Mouse (Mus musculus): ENCODE results near the gene Dnajb6. TPM values are rescaled to one million over a fixed set of nuclear protein-coding genes. Genes with fewer than 3 reads are reported as not detected.

Gene Dnajb6
- 125 and 132 TPM in 2 replicates for polyA plus RNA-seq (2015; fragmentation: Nextera tagmentation; extraction: Ambion mirVana)

- H3K4me1 ChIP-seq (ENCODE audit: insufficient read depth, low read length): peaks cover 29% of the 10 kb centered on the region
- no peaks in the 10 kb centered on the region for H3K27me3 ChIP-seq (ENCODE audit: insufficient read depth, low read length)
- peak; percentile 96 for ATAC-seq (ENCODE audit: low FRiP score, low TSS enrichment)
- peak within 1 kb of the TSS; percentile 98 for H3K4me3 ChIP-seq (ENCODE audit: low read length)
- under 1% methylated on average over 46 of the region's 46 CpGs for WGBS
- no peaks in the 10 kb centered on the region for H3K9me3 ChIP-seq (ENCODE audit: low read length)
- H3K4me2 ChIP-seq (replicated peaks; ENCODE audit: low read depth, low read length): peak within 1 kb of the TSS; percentile 79
- H3K36me3 ChIP-seq (ENCODE audit: insufficient read depth, low read length): no peaks in the 10 kb centered on the region
- H3K9ac ChIP-seq (replicated peaks; ENCODE audit: low read length): peak within 1 kb of the TSS; percentile 96
- H3K27ac ChIP-seq (ENCODE audit: low read length): peak within 1 kb of the TSS; percentile 97
These were observed at the start of gene Dnajb6, which contains the start of gene Gm5129 for GRCm38 (mm10) chr5:29735557-29736061. Dnajb6 (plus strand) TSS chr5:29735688. Gm5129 (minus strand) TSS chr5:29735936.

- no peaks in the 10 kb centered on the region for H3K9me3 ChIP-seq (ENCODE audit: low read length)
- no peaks in the 10 kb centered on the region for H3K4me1 ChIP-seq (ENCODE audit: insufficient read depth, low read length)
- no peaks in the 10 kb centered on the region for H3K27me3 ChIP-seq (ENCODE audit: insufficient read depth, low read length)
- ATAC-seq (ENCODE audit: low FRiP score, low TSS enrichment): peak; percentile 90; the same call in 1 of the 2 replicates
- H3K27ac ChIP-seq (ENCODE audit: low read length): no peak overlapping the region
- no peak overlapping the region for H3K4me2 ChIP-seq (replicated peaks; ENCODE audit: low read depth, low read length)
- H3K4me3 ChIP-seq (ENCODE audit: low read length): no peak overlapping the region
- no peak overlapping the region for H3K9ac ChIP-seq (replicated peaks; ENCODE audit: low read length)
- 59% methylated on average over 3 of the region's 3 CpGs for WGBS
- H3K36me3 ChIP-seq (ENCODE audit: insufficient read depth, low read length): no peaks in the 10 kb centered on the region
These were observed 47.8 kb upstream of the Dnajb6 start for GRCm38 (mm10) chr5:29687671-29688070.

- H3K27ac ChIP-seq (ENCODE audit: low read length): no peak overlapping the region
- H3K4me2 ChIP-seq (replicated peaks; ENCODE audit: low read depth, low read length): no peak overlapping the region
- no peaks in the 10 kb centered on the region for H3K27me3 ChIP-seq (ENCODE audit: insufficient read depth, low read length)
- no peak overlapping the region for H3K4me3 ChIP-seq (ENCODE audit: low read length)
- 57% methylated on average over 7 of the region's 7 CpGs for WGBS
- H3K9ac ChIP-seq (replicated peaks; ENCODE audit: low read length): no peak overlapping the region
- H3K9me3 ChIP-seq (ENCODE audit: low read length): no peaks in the 10 kb centered on the region
- H3K36me3 ChIP-seq (ENCODE audit: insufficient read depth, low read length): no peaks in the 10 kb centered on the region
- no peak for ATAC-seq (ENCODE audit: low FRiP score, low TSS enrichment)
- no peaks in the 10 kb centered on the region for H3K4me1 ChIP-seq (ENCODE audit: insufficient read depth, low read length)
These were observed 47.1 kb upstream of the Dnajb6 start for GRCm38 (mm10) chr5:29688352-29688751.

GRCm38 (mm10) chr5:29698493-29698892 lies 37.0 kb upstream of the Dnajb6 start:
- no peak overlapping the region for H3K4me2 ChIP-seq (replicated peaks; ENCODE audit: low read depth, low read length)
- no peaks in the 10 kb centered on the region for H3K36me3 ChIP-seq (ENCODE audit: insufficient read depth, low read length)
- 80% methylated on average over 4 of the region's 4 CpGs for WGBS
- no peak overlapping the region for H3K9ac ChIP-seq (replicated peaks; ENCODE audit: low read length)
- peak; percentile 27; the same call in 1 of the 2 replicates for ATAC-seq (ENCODE audit: low FRiP score, low TSS enrichment)
- no peaks in the 10 kb centered on the region for H3K27me3 ChIP-seq (ENCODE audit: insufficient read depth, low read length)
- H3K27ac ChIP-seq (ENCODE audit: low read length): no peak overlapping the region
- no peak overlapping the region for H3K4me3 ChIP-seq (ENCODE audit: low read length)
- H3K9me3 ChIP-seq (ENCODE audit: low read length): no peaks in the 10 kb centered on the region
- no peaks in the 10 kb centered on the region for H3K4me1 ChIP-seq (ENCODE audit: insufficient read depth, low read length)

DNA sequence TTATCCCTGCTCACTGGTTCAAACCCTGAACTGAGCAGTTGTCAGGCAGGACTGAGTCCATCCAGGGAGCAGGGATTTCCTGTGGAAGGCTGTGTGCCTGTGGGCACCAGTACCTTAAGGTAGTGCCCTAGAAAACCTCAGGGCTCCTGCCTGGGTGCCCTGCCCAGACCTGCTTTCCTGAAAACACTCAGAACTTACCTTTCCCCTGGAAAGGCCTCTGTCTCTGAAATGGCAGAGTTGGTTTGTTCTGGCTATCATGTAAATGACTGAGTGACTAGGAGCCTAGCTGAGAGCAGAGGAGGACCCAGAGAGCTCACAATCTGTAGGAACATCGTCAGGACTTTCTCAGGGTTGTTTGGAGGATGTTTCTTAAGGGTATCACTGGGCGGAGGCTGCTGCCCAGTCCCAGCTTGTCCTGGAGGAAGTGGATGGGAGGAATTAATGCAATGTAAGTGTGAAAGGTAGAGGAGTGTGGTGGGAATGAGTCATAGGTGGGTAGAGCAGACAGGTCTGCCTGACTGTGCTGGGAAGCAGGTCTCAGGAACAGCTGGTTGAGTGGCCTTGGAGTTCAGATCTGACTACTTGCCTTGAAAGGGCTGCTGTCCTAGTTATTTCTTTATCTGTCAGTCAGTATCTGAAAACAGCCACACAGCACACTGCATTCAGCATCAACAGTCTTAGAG lies 35.8 kb upstream of the Dnajb6 start:
- ATAC-seq (ENCODE audit: low FRiP score, low TSS enrichment): no peak
- no peaks in the 10 kb centered on the region for H3K9me3 ChIP-seq (ENCODE audit: low read length)
- H3K27me3 ChIP-seq (ENCODE audit: insufficient read depth, low read length): no peaks in the 10 kb centered on the region
- H3K36me3 ChIP-seq (ENCODE audit: insufficient read depth, low read length): no peaks in the 10 kb centered on the region
- H3K4me1 ChIP-seq (ENCODE audit: insufficient read depth, low read length): no peaks in the 10 kb centered on the region
- H3K4me2 ChIP-seq (replicated peaks; ENCODE audit: low read depth, low read length): no peak overlapping the region
- no peak overlapping the region for H3K27ac ChIP-seq (ENCODE audit: low read length)
- H3K9ac ChIP-seq (replicated peaks; ENCODE audit: low read length): no peak overlapping the region
- H3K4me3 ChIP-seq (ENCODE audit: low read length): no peak overlapping the region
- WGBS: 82% methylated on average over 2 of the region's 2 CpGs

- Histone ChIP-seq H3K4me3 (ENCODE audit: low read length) (no peak overlapping the region), H3K4me1 (ENCODE audit: insufficient read depth, low read length) (no peaks in the 10 kb centered on the region), H3K4me2 (replicated peaks; ENCODE audit: low read depth, low read length) (no peak overlapping the region), H3K36me3 (ENCODE audit: insufficient read depth, low read length) (no peaks in the 10 kb centered on the region), H3K9me3 (ENCODE audit: low read length) (no peaks in the 10 kb centered on the region), H3K27me3 (ENCODE audit: insufficient read depth, low read length) (no peaks in the 10 kb centered on the region), H3K27ac (ENCODE audit: low read length) (no peak overlapping the region), H3K9ac (replicated peaks; ENCODE audit: low read length) (no peak overlapping the region)
- ATAC-seq (ENCODE audit: low FRiP score, low TSS enrichment): no peak
- 85% methylated on average over 4 of the region's 4 CpGs for WGBS
These were observed 28.2 kb upstream of the Dnajb6 start for GRCm38 (mm10) chr5:29707241-29707640.

- WGBS: 9% methylated on average over 5 of the region's 5 CpGs
- Histone ChIP-seq H3K4me2 (replicated peaks; ENCODE audit: low read depth, low read length) (no peak overlapping the region), H3K27me3 (ENCODE audit: insufficient read depth, low read length) (no peaks in the 10 kb centered on the region), H3K4me1 (ENCODE audit: insufficient read depth, low read length) (no peaks in the 10 kb centered on the region), H3K9ac (replicated peaks; ENCODE audit: low read length) (no peak overlapping the region), H3K27ac (ENCODE audit: low read length) (no peak overlapping the region), H3K9me3 (ENCODE audit: low read length) (no peaks in the 10 kb centered on the region), H3K4me3 (ENCODE audit: low read length) (no peak overlapping the region), H3K36me3 (ENCODE audit: insufficient read depth, low read length) (no peaks in the 10 kb centered on the region)
- no peak for ATAC-seq (ENCODE audit: low FRiP score, low TSS enrichment)
These were observed 27.2 kb upstream of the Dnajb6 start for GRCm38 (mm10) chr5:29708258-29708657.

DNA sequence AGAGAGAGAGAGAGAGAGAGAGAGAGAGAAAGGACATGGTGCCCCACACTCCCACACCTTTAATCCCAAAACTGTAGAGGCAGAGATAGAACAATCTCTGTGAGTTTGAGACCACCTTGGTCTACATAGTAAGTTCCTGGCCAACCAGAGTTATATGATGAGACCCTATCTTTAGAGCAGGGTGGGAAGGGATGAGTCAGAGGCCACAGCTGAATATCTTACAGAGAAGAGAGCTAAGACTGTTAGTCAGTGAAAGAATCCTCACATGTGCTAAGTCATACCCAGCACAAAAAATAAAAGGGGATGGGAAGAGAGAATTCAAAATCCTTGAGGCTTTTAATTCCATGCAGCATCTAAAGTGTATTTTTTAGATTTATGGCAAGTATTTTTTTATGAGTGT lies 23.9 kb upstream of the Dnajb6 start:
- Histone ChIP-seq H3K27ac (ENCODE audit: low read length) (no peak overlapping the region), H3K9ac (replicated peaks; ENCODE audit: low read length) (no peak overlapping the region), H3K27me3 (ENCODE audit: insufficient read depth, low read length) (no peaks in the 10 kb centered on the region), H3K36me3 (ENCODE audit: insufficient read depth, low read length) (no peaks in the 10 kb centered on the region), H3K4me3 (ENCODE audit: low read length) (no peak overlapping the region), H3K4me2 (replicated peaks; ENCODE audit: low read depth, low read length) (no peak overlapping the region), H3K9me3 (ENCODE audit: low read length) (no peaks in the 10 kb centered on the region), H3K4me1 (ENCODE audit: insufficient read depth, low read length) (no peaks in the 10 kb centered on the region)
- ATAC-seq (ENCODE audit: low FRiP score, low TSS enrichment): no peak

- H3K9me3 ChIP-seq (ENCODE audit: low read length): no peaks in the 10 kb centered on the region
- no peaks in the 10 kb centered on the region for H3K36me3 ChIP-seq (ENCODE audit: insufficient read depth, low read length)
- no peak overlapping the region for H3K27ac ChIP-seq (ENCODE audit: low read length)
- H3K9ac ChIP-seq (replicated peaks; ENCODE audit: low read length): no peak overlapping the region
- no peaks in the 10 kb centered on the region for H3K4me1 ChIP-seq (ENCODE audit: insufficient read depth, low read length)
- H3K4me3 ChIP-seq (ENCODE audit: low read length): no peak overlapping the region
- H3K4me2 ChIP-seq (replicated peaks; ENCODE audit: low read depth, low read length): no peak overlapping the region
- no peak for ATAC-seq (ENCODE audit: low FRiP score, low TSS enrichment)
- WGBS: 46% methylated on average over 1 of the region's 1 CpGs
- H3K27me3 ChIP-seq (ENCODE audit: insufficient read depth, low read length): no peaks in the 10 kb centered on the region
These were observed 22.6 kb upstream of the Dnajb6 start for GRCm38 (mm10) chr5:29712906-29713305.

DNA sequence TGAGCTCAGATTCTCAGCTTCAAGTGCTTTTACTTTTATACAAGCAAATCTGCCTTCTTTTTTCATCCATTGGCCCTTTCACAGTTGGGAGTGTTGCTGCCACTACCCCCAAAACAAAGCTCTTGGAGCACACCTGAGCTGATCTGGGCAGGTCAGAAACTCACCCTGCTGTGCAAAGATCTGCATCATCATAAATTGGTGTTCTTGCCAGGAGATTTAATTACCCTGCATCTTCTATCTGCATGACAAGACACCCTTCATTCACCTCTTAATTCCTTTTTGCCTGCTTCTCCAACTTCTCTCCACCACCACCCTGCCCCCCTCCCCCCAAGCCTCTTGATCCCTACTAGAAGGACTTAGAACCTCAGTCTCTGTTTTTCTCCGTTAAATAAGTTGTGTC lies 14.3 kb upstream of the Dnajb6 start:
- H3K9ac ChIP-seq (replicated peaks; ENCODE audit: low read length): no peak overlapping the region
- no peak overlapping the region for H3K4me2 ChIP-seq (replicated peaks; ENCODE audit: low read depth, low read length)
- WGBS: 16% methylated on average over 1 of the region's 1 CpGs
- no peaks in the 10 kb centered on the region for H3K36me3 ChIP-seq (ENCODE audit: insufficient read depth, low read length)
- no peak overlapping the region for H3K27ac ChIP-seq (ENCODE audit: low read length)
- H3K4me3 ChIP-seq (ENCODE audit: low read length): no peak overlapping the region
- H3K9me3 ChIP-seq (ENCODE audit: low read length): no peaks in the 10 kb centered on the region
- ATAC-seq (ENCODE audit: low FRiP score, low TSS enrichment): no peak
- H3K27me3 ChIP-seq (ENCODE audit: insufficient read depth, low read length): no peaks in the 10 kb centered on the region
- H3K4me1 ChIP-seq (ENCODE audit: insufficient read depth, low read length): no peaks in the 10 kb centered on the region

Measured in kidney, embryonic 16.5 days (tissue).